Mouse (Mus musculus) adrenal gland, postnatal 36 days (tissue): Measurements from ENCODE around the gene Eif2ak1. TPM values are rescaled to one million over a fixed set of nuclear protein-coding genes. Genes with fewer than 3 reads are reported as not detected.
A peak's percentile ranks its signal among the peaks of the same experiment; 100 is the strongest.

Experiments used
- DNase-seq, 2 experiments: peaks; one replicate each; pipeline ENCODE4 v3.0.0; 2021; ENCODE audit warnings: mixed read lengths in 1 of 2
- total RNA-seq, 2 experiments: library from RNA; stranded (reverse); gene quantifications; 2 replicates each; pipeline ENCODE4 v1.2.3; 2021

The Eif2ak1 gene
- total RNA-seq, 2 experiments from 2014 or later, result 34.9 to 39.2 TPM

DNA sequence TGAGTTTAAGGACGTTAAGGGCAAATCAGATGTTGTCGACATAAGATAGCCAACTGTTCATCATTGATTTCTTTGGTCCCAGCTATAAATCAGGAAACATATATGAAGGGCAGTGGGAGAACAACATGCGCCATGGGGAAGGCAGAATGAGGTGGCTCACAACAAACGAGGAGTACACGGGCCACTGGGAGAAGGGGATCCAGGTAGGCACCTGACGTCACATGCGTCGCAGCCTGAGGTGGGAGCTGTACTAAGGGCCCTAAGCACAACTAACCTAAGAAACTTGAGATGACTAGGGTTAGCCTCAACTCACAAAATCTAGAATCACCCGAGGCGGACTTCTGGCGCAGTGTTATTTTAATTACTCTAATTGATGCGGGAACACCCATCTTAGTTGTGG, 130.8 kb downstream of the Eif2ak1 start:
- DNase-seq, result no peak

GRCm38 (mm10) chr5:143950016-143950415, 132.4 kb downstream of the Eif2ak1 start:
- peak; percentile 23 to 35 for DNase-seq

Other genes starting within 250 kb of the Eif2ak1 start
- gene Cyth3, start 195.3 kb upstream of the Eif2ak1 start, total RNA-seq, result 100 to 1,000 TPM; 120 to 180 TPM
- 10 to 100 TPM; 13.2 to 14.9 TPM for gene Usp42, start 85.5 kb upstream of the Eif2ak1 start, total RNA-seq
- gene Ankrd61, start 79.9 kb downstream of the Eif2ak1 start, total RNA-seq, result not detected
- gene Aimp2, start 92.1 kb downstream of the Eif2ak1 start, total RNA-seq, result 10 to 100 TPM; 38.3 to 39.0 TPM
- gene Pms2, start 92.2 kb downstream of the Eif2ak1 start, total RNA-seq, result 1 to 10 TPM; 9.3 to 9.4 TPM
- gene Gm42421, start 110.4 kb downstream of the Eif2ak1 start, total RNA-seq, result under 1 TPM in 1 of 2 experiments, not detected in 1; 0.46 TPM
- gene Rsph10b, start 115.2 kb downstream of the Eif2ak1 start, total RNA-seq, result 1 to 10 TPM; 1.8 to 8.8 TPM
- gene Ccz1, start 197.1 kb downstream of the Eif2ak1 start, total RNA-seq, result 10 to 100 TPM; 54.1 to 62.9 TPM
- not detected for gene Ocm, start 208.9 kb downstream of the Eif2ak1 start, total RNA-seq